Mouse (Mus musculus) fibroblast of lung, adult 2 months (primary cell): ENCODE measurements at regions not wholly inside any gene's neighbourhood (a gene's known extent, or its start where the extent isn't known, plus 50 kb on each side); places are given as distances from the start of the nearest gene placed in this dataset.

Experiments used
- DNase-seq: peaks from one replicate; pipeline ENCODE4 v3.0.0-alpha.2; 2011; ENCODE audit warnings: low read depth

DNA sequence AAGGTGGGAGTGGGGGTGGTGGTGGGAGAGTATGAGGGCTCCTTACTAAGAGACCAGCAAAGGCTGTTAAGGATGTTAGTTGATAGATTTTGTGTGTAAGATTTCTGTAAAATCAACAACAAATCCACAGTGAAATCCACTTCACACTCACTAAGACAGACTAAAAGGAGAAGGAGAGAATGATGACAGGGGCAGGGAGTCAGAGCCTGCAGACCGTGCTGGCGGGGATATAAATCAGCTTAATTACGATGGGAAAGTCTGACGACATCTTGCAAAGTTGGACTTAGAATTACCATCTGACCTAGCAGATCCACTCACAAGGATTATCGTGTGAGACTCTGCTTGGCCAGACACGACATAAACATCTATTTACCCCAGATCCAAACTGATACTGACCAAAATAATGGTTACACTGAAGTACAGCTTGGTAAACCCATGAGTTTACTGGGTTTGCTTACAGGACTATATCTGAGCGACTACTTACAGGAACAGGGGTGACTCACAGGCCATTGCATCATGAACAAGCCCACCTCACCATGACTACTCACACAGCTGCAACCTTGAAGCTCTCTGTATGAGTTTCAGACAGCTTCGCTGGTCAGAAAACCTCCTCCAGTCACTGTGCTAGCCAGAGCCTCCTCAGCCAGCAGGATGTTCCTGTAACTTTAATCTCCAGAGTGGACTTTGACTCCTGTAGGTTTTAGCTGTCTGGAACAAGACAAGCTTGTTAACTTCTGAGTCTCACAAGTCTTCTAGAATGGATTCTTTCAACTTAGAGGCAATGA lies 50.5 kb upstream of the Ednra start:
- DNase-seq = no peak

DNA sequence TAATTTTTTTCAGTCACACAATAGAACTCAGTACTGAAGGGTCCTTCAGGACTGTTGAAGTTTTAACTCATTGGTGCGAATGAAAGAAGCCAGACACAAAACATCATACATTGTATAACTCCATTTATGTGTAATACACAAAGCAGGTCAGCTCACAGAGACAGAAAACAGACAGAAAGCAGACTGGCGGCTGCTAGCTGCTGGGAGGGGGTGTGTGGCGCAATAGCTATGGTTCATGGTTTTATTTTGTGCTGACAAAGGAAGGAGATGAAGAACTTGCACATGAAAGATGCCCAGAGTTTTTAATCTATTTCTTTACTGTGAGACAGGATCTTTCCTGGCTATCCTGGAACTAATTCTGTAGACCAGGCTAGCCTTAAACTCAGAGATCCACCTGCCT lies 51.3 kb upstream of the Ednra start:
- DNase-seq = no peak

DNA sequence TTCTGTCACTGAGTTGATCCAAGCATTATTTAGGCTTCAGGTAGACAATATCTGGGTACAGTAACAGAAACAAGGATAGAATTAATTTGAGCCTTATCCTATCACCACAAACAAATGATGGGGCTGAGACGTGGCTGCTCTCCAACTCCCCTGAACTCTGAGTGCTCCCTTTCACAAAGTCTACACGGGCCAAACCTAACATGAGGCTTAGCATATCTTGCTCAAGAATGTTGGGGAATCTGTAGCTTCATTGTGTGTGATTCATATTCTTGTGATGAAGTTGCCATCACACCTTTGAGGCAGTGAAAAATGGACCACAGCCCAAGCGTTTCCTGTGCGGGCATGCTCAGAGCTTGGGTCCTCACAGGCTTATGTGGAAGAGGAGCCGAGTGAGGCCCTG lies 53.3 kb upstream of the Ednra start:
- DNase-seq = no peak

DNA sequence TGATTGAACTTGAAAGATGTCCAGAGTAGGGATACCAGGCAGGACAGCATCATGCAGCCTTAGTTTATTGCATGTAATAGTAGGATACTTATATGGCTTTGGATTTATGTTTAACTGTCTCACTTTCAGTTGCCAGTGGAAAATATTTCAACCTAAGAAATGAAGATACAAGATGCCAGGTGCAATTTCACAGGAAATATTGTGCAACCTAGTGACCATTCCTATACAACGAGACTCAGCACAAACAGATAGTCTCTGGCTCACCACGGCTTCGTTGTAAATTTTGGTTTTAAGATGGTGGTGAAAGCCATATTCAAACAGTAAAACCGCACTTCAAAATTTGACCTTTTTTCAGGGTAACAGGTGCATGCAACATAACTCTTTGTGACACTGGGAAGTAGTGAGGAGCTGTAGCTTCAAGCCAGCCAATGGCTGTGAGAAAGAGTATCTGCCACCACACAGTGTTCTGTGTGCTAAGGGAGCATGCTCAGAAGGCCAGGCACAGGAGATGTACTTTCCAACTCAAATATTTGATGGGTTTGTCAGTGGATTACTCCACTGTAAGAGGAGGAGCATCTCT lies 61.5 kb upstream of the Ednra start:
- no peak for DNase-seq

- no peak for DNase-seq
Observed at GRCm38 (mm10) chr8:77794911-77795310, 70.6 kb upstream of the Ednra start.

DNA sequence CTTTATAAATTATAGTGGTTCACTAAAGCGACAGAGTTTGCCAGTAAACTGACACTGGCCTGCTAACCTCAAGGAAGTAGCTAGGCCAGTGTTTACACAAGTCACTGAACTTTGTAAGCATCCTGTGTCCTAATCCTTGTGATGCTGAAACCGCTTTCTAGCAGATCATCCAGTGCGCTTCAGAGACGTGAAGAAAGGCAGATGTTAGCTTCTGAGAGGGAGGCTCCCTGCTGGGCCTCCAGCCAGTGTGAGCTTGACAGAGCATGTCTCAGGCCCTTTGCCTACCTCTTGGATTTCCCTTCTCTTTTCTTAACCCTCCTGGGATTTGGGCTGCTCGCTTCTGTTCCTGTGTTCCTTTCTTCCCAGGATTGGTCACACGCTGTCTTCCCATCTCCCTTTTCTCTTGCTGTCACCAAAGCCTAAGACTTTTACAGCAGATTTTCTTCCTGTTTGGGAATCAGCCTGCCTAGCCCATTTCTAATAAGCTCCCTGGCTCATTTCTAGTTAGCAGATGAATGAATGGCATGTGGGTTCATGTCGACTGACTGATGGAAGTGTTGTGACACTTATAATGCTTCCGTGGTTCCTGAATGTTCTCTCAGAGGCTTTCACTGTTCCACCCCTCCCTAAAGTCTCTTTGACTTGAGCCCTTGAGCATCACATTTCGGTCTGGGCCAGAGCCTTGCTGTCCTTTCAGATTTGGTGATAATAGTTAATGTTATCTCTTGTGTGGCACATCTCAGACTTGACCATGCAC lies 79.1 kb upstream of the Ednra start:
- no peak for DNase-seq

DNA sequence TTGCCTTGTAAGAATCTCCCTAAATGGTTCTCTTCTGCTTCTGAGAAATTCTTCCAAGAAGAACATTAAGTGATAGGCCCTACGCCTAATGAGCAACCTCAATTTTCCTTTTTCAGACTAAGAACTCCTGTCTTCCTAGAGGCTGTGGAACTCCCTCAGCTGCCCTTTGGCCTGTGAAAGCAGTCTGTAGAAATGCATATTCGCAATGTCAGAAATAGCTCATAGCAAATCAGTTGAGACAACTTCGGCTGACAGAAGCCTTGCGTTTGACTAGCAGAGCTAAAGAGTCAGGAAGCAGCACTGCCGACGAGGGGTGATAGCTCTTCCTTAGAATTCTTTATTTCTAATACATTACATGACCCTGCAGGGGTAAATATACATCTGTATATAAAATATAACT lies 80.3 kb upstream of the Ednra start:
- no peak for DNase-seq

GRCm38 (mm10) chr8:77804956-77805355 lies 80.7 kb upstream of the Ednra start:
- DNase-seq = no peak

DNA sequence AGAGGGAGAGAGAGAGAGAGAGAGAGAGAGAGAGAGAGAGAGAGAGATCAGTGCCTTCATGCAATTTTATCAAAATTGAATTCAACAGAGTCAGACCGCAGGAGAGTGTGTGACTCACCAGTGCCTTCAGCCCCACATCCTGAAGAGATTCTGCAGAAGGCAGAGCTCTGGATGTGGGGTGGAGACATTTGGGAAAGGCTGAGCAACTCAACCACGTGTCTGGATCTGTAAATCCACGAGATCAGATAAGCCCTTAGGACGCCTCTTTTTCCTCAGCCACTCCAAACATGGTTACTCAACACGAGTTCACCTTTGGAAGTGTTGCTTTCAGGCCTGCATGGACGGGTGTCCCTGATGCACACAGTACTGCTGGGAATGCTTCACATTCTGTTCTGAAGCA lies 81.4 kb upstream of the Ednra start:
- no peak for DNase-seq

DNA sequence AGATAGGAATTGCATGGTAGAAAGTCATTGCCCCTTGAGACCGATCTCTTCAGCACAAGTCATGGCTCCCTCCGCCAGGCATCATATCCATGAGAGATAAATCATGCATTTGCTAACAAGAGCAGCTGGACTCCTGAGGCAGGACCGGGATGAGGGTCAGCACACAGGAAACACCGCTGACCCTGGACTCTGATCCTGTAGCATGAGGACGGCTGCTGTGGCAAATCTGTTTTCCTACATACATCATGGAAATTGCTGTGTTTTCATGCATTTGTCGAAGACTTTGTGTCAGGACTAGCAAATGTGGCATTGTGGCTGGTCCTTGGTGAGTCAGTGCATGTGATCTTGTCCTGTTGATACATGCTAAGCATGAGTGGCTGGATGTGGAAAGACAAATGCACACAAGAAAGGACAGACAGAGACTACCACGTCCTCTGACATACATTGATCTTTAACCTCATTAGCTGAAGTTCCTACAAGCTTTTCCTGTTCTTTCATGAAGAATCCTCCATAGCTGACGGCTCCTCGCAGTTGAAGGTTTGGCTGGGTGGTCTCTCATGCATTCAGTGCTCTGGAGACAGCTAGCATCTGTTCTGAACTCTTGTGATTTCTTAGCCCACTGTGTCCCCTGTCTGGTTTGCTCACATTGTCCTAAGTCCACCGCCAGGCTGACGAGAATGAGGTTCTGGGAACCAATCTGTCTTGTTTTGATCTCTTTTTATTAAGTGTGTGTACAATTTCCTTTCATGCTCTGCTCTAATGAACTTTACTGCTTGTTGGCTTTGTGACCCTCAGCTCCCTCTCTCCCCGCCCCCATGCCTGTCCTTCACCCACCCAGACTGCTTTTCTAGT lies 90.8 kb upstream of the Ednra start:
- no peak for DNase-seq

GRCm38 (mm10) chr8:77815648-77815971 lies 91.3 kb upstream of the Ednra start:
- no peak for DNase-seq

- no peak for DNase-seq
Observed at GRCm38 (mm10) chr8:77816217-77816616, 92.0 kb upstream of the Ednra start.

- no peak for DNase-seq
Observed at GRCm38 (mm10) chr8:77825786-77826185, 101.5 kb upstream of the Ednra start.

DNA sequence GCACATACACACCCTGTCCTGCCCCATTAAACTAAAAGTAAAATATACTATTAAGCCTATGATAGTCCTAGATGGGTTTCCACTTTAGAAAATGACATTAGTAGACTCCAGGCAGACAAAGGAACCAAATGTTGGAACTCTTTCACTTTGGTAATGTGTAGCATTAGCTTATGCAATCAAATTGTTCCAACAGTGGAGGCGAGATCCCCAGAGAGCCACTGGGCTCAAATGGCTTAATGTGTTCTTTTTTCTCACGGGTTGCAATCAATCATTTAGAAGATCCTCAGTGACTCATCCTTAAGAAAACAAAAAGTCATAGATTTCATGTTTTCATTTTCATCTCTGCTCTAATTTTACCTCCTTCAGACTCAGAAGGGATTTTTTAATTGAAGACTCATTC lies 102.0 kb upstream of the Ednra start:
- DNase-seq = no peak

- DNase-seq = no peak
Observed at GRCm38 (mm10) chr8:77828079-77828478, 103.8 kb upstream of the Ednra start.

- DNase-seq = no peak
Observed at GRCm38 (mm10) chr8:77829126-77829748, 105.0 kb upstream of the Ednra start.

DNA sequence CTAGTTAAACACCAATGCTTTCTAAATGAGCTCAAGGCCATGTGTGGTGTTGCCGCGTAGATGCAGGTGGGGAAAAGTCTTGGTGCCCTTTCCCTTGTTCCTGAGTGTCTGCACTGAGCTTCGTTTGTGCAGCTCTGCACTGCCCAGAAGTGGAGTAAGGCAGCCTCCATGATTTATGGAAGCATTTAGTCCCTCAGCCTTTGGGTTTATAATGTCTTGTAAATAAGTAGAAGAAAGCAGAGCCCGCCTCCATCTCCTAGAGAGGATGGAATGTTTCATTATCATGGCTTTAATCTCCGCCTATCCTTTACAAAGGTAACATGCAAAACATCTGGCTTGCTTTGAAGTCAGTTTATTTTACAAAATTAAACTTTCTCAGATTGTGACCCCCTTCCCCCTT lies 105.5 kb upstream of the Ednra start:
- no peak for DNase-seq

- DNase-seq = no peak
Observed at GRCm38 (mm10) chr8:77834283-77834682, 110.0 kb upstream of the Ednra start.

DNA sequence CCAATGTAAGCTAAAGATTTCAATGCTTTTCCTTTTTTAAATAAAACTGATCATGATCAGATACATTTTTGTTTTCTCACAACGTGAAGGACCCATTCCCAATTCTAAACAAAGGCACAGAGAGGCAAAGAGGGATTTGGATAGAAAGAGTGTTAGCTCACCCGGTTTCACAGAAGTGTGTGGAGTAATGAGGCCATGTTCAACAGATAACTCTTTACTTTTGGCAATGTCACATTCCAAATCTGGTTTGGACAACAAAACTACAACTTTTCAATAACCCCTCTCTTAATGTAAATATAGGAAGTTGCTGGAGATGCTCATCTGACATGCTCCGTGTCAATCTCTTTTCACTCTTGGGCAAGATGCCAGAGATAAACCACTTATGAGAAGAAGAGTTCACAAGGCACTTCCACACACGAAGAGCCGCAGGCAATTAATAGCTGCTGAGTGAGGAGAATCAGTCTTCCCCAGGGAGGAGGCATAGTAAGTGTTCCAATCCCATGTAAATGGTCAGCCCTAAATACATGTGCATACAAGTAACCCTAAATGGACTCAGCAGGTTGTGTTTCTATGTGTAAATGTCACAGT lies 112.7 kb upstream of the Ednra start:
- no peak for DNase-seq

- no peak for DNase-seq
Observed at GRCm38 (mm10) chr8:77842392-77843139, 118.3 kb upstream of the Ednra start.

DNA sequence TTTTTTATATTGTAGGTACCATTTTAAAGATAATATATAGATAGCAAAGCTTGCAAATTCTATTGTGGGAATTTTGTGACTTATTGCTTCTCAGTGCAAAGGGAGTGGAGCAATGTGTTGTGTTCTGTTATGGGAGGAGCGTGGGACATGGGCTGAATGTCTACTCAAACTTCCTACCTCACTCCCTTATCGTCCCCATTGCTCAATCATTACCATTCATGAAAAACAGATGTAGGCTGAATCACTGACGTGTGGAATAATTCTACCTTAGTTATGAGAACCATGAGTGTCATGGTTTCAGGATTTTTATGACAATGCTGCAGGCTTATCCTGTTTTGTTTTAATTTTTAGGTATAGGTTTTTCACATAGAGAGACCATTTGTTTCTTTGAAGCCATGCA lies 119.0 kb upstream of the Ednra start:
- peak; percentile 51 for DNase-seq
